In genomic region chr3:31423517-31423916, GRCm38 (mm10) we compare ENCODE assay signal across 22 mouse cellular contexts.
A peak's percentile ranks its signal among the peaks of the same experiment; 100 is the strongest.
DNase-seq lines count a peak whose midpoint lies in the region; ATAC-seq and TF ChIP-seq lines count a peak whose summit lies in the region.
"Had no signal": no experiment of that assay in that cellular context is flagged by ENCODE, and none has a peak within 500 bp of the region (broad histone marks: within the 10 kb centered on the region; RNA-seq: fewer than 3 reads in every experiment).

No protein-coding gene starts in this region.

- H3K27ac ChIP-seq in midbrain, postnatal 0 days (ENCODE audit: low read depth, low read length): no peak overlapping the region
- no peak overlapping the region for H3K27ac ChIP-seq in midbrain, embryonic 10.5 days (replicated peaks)
- H3K27ac ChIP-seq in limb, embryonic 10.5 days: no peak overlapping the region

- peak overlapping the region; percentile 20 for H3K4me3 ChIP-seq in megakaryocyte, embryonic 14.5 days (replicated peaks)
- no peak overlapping the region for H3K4me3 ChIP-seq in midbrain, postnatal 0 days (ENCODE audit: low read depth, low read length)
- H3K4me3 ChIP-seq in midbrain, embryonic 10.5 days: no peak overlapping the region
- H3K4me3 ChIP-seq in limb, embryonic 10.5 days: no peak overlapping the region

- DNase-seq in midbrain, postnatal 0 days (ENCODE audit: low spot score): no peak
- DNase-seq in midbrain, embryonic 10.5 days (ENCODE audit: low spot score): no peak
- peak; percentile 91 for DNase-seq in Patski (ENCODE audit: low read depth, low spot score)
- DNase-seq in limb, embryonic 10.5 days (ENCODE audit: low spot score): peak; percentile 15
- DNase-seq in thymus, postnatal 10 days (ENCODE audit: low spot score in 2 of 2): no peak
- no peak for DNase-seq in thymus, postnatal 4 days
- DNase-seq: adrenal gland, adult 2 months; adrenal gland, adult 8-10 months; adrenal gland, postnatal 10 days; adrenal gland, postnatal 14 days; adrenal gland, postnatal 25 days; adrenal gland, postnatal 36 days; B cell, adult 2 months; cerebellum, adult 11 months; cerebellum, adult 11-12 months; cerebellum, adult 18-20 months had no signal

- WGBS in midbrain, postnatal 0 days: 91% methylated on average over 14 of the region's 14 CpGs
- WGBS in midbrain, embryonic 10.5 days: 93% methylated on average over 14 of the region's 14 CpGs
- 92% methylated on average over 14 of the region's 14 CpGs for WGBS in limb, embryonic 10.5 days

- no peak for ATAC-seq in megakaryocyte, adult 5-6 weeks (ENCODE audit: poor library complexity, severe bottlenecking)
- ATAC-seq in midbrain, postnatal 0 days (ENCODE audit: low FRiP score): peak; percentile 29; the same call in 1 of the 2 replicates
- peak; percentile 64 for ATAC-seq in Patski
- ATAC-seq: activated CD4-positive, CD25-positive, alpha-beta regulatory T cell, adult 4 months; CD4-positive, CD25-positive, alpha-beta regulatory T cell, adult 4 months had no signal

- H3K4me2 ChIP-seq in midbrain, postnatal 0 days (ENCODE audit: low read depth, low read length, poor library complexity, severe bottlenecking): no peak overlapping the region

- CTCF ChIA-PET in Patski (lab: Charles Lee): no interaction called here

- POLR2A ChIA-PET in Patski (lab: Charles Lee): no interaction called here

- no peaks in the 10 kb centered on the region for H3K27me3 ChIP-seq in megakaryocyte, embryonic 14.5 days (replicated peaks)
- H3K27me3 ChIP-seq in midbrain, postnatal 0 days (ENCODE audit: insufficient read depth, low read length): no peaks in the 10 kb centered on the region
- no peaks in the 10 kb centered on the region for H3K27me3 ChIP-seq in midbrain, embryonic 10.5 days (ENCODE audit: low read depth, poor library complexity, severe bottlenecking)
- no peaks in the 10 kb centered on the region for H3K27me3 ChIP-seq in Patski
- H3K27me3 ChIP-seq in limb, embryonic 10.5 days (ENCODE audit: low read depth, poor library complexity, severe bottlenecking): no peaks in the 10 kb centered on the region
- H3K27me3 ChIP-seq: CH12.LX had no signal

- H3K9me3 ChIP-seq in megakaryocyte, embryonic 14.5 days: peaks cover 15% of the 10 kb centered on the region; the same call in 1 of the 2 replicates
- H3K9me3 ChIP-seq in midbrain, postnatal 0 days (ENCODE audit: low read length): no peaks in the 10 kb centered on the region
- no peaks in the 10 kb centered on the region for H3K9me3 ChIP-seq in midbrain, embryonic 10.5 days (replicated peaks)
- no peaks in the 10 kb centered on the region for H3K9me3 ChIP-seq in limb, embryonic 10.5 days (replicated peaks)
- H3K9me3 ChIP-seq: G1E had no signal

- no peaks in the 10 kb centered on the region for H3K36me3 ChIP-seq in megakaryocyte, embryonic 14.5 days (replicated peaks; ENCODE audit: low read length)
- no peaks in the 10 kb centered on the region for H3K36me3 ChIP-seq in midbrain, postnatal 0 days (ENCODE audit: insufficient read depth, low read length)
- no peaks in the 10 kb centered on the region for H3K36me3 ChIP-seq in midbrain, embryonic 10.5 days
- no peaks in the 10 kb centered on the region for H3K36me3 ChIP-seq in limb, embryonic 10.5 days
- H3K36me3 ChIP-seq: G1E had no signal

- no peak overlapping the region for H3K9ac ChIP-seq in midbrain, postnatal 0 days (replicated peaks; ENCODE audit: low read length, poor library complexity, severe bottlenecking)

- TF ChIP-seq CTCF in midbrain, postnatal 0 days (IDR thresholded peaks at IDR 0.05): no peak
- TF ChIP-seq CTCF in Patski (IDR thresholded peaks at IDR 0.05): no peak

- no peaks in the 10 kb centered on the region for H3K4me1 ChIP-seq in megakaryocyte, embryonic 14.5 days
- no peaks in the 10 kb centered on the region for H3K4me1 ChIP-seq in midbrain, postnatal 0 days (ENCODE audit: insufficient read depth, low read length)
- no peaks in the 10 kb centered on the region for H3K4me1 ChIP-seq in midbrain, embryonic 10.5 days
- 0 out of 2 replicates have a peak, but pooled peaks cover 5% of the 10 kb centered on the region for H3K4me1 ChIP-seq in limb, embryonic 10.5 days

- in situ Hi-C loops in Patski (cut with MboI; ENCODE audit: low pct_unique_long_range_greater_than_20kb): no loop called here

Comparison
In these comparisons a context has a peak if more than half of its experiments do, and no peak if none do; other contexts are left out.
1. DNase-seq: peak in Patski (single experiment) and limb, embryonic 10.5 days (single experiment); none in midbrain, postnatal 0 days (single experiment), midbrain, embryonic 10.5 days (single experiment), thymus, postnatal 10 days (0 of 2) and thymus, postnatal 4 days (single experiment).